Mouse (Mus musculus): ENCODE measurements around the gene Fam166a. TPM values are rescaled to one million over a fixed set of nuclear protein-coding genes. Genes with fewer than 3 reads are reported as not detected.
"Not testable (repeated sequence)": the region's sequence is repeated elsewhere in the genome, so short reads cannot be mapped to it uniquely, and the experiment has no call there.

Fam166a gene
- polyA plus RNA-seq, 1 experiment: 0.11 TPM

GRCm38 (mm10) chr2:25255284-25255779 is 36.8 kb downstream of the Fam166a start, which contains the start of gene Tmem203:
Tmem203 (plus strand) TSS chr2:25255439.
- TF ChIP-seq POLR2A (IDR thresholded peaks at IDR 0.05; ENCODE audit: borderline replicate concordance, insufficient read depth, low read length) (peak; percentile 66; the same call in 1 of the 2 replicates), CTCF (IDR thresholded peaks at IDR 0.05; ENCODE audit: borderline replicate concordance, insufficient read depth, low read depth, low read length) (no peak)
- DNase-seq: peak; percentile 87 to 91
- peak within 1 kb of the TSS; percentile 74 for H3K27ac ChIP-seq (ENCODE audit: insufficient read depth, low read length)
- H3K27me3 ChIP-seq (ENCODE audit: control insufficient read depth, insufficient read depth, low read length): no peaks in the 10 kb centered on the region
- WGBS: under 1% methylated on average over 39 of the region's 39 CpGs
- peak within 1 kb of the TSS; percentile 71 for H3K4me3 ChIP-seq (replicated peaks; ENCODE audit: insufficient read depth, low read depth, low read length)
- no peaks in the 10 kb centered on the region; the same call in none of the 2 replicates for H3K4me1 ChIP-seq (ENCODE audit: control insufficient read depth, insufficient read depth, low read length)

GRCm38 (mm10) chr2:25256443-25257109 is 38.0 kb downstream of the Fam166a start:
- H3K4me1 ChIP-seq (ENCODE audit: control insufficient read depth, insufficient read depth, low read length); H3K27ac ChIP-seq (ENCODE audit: insufficient read depth, low read length); H3K27me3 ChIP-seq (ENCODE audit: control insufficient read depth, insufficient read depth, low read length): not testable (repeated sequence)
- H3K4me3 ChIP-seq (replicated peaks; ENCODE audit: insufficient read depth, low read depth, low read length): peak overlapping the region; percentile 71
- DNase-seq: peak in 1 of 2 experiments; percentile 59
- peak; percentile 28; the same call in 1 of the 2 replicates for TF ChIP-seq CTCF (IDR thresholded peaks at IDR 0.05; ENCODE audit: borderline replicate concordance, insufficient read depth, low read depth, low read length)
- WGBS: 39% methylated on average over 12 of the region's 12 CpGs

- H3K4me3 ChIP-seq (replicated peaks; ENCODE audit: insufficient read depth, low read depth, low read length); H3K27me3 ChIP-seq (ENCODE audit: control insufficient read depth, insufficient read depth, low read length); H3K27ac ChIP-seq (ENCODE audit: insufficient read depth, low read length); H3K4me1 ChIP-seq (ENCODE audit: control insufficient read depth, insufficient read depth, low read length); DNase-seq: not testable (repeated sequence)
- 88% methylated on average over 5 of the region's 5 CpGs for WGBS
Measured at GRCm38 (mm10) chr2:25257250-25257649, 38.7 kb downstream of the Fam166a start.

- Histone ChIP-seq H3K27ac (ENCODE audit: insufficient read depth, low read length) (no peak overlapping the region), H3K4me1 (ENCODE audit: control insufficient read depth, insufficient read depth, low read length) (no peaks in the 10 kb centered on the region; the same call in none of the 2 replicates), H3K4me3 (replicated peaks; ENCODE audit: insufficient read depth, low read depth, low read length) (no peak overlapping the region), H3K27me3 (ENCODE audit: control insufficient read depth, insufficient read depth, low read length) (no peaks in the 10 kb centered on the region)
- no peak for DNase-seq
- WGBS: 65% methylated on average over 2 of the region's 2 CpGs
- TF ChIP-seq POLR2A (IDR thresholded peaks at IDR 0.05; ENCODE audit: borderline replicate concordance, insufficient read depth, low read length) (no peak), CTCF (IDR thresholded peaks at IDR 0.05; ENCODE audit: borderline replicate concordance, insufficient read depth, low read depth, low read length) (peak; percentile 45; the same call in 1 of the 2 replicates)
Measured at GRCm38 (mm10) chr2:25258887-25259286, 40.3 kb downstream of the Fam166a start.

- peak overlapping the region; percentile 59 for H3K27ac ChIP-seq (ENCODE audit: insufficient read depth, low read length)
- H3K4me1 ChIP-seq (ENCODE audit: control insufficient read depth, insufficient read depth, low read length): peaks cover 3% of the 10 kb centered on the region; the same call in 1 of the 2 replicates
- peak in 1 of 2 experiments; percentile 39 for DNase-seq
- 31% methylated on average over 12 of the region's 12 CpGs for WGBS
- H3K27me3 ChIP-seq (ENCODE audit: control insufficient read depth, insufficient read depth, low read length): no peaks in the 10 kb centered on the region
- peak overlapping the region; percentile 60 for H3K4me3 ChIP-seq (replicated peaks; ENCODE audit: insufficient read depth, low read depth, low read length)
- TF ChIP-seq POLR2A (IDR thresholded peaks at IDR 0.05; ENCODE audit: borderline replicate concordance, insufficient read depth, low read length) (no peak), CTCF (IDR thresholded peaks at IDR 0.05; ENCODE audit: borderline replicate concordance, insufficient read depth, low read depth, low read length) (no peak)
Measured at GRCm38 (mm10) chr2:25261870-25262269, 43.3 kb downstream of the Fam166a start.

- peak within 1 kb of the TSS; percentile 96 for H3K27ac ChIP-seq (ENCODE audit: insufficient read depth, low read length)
- under 1% methylated on average over 39 of the region's 39 CpGs for WGBS
- TF ChIP-seq POLR2A (IDR thresholded peaks at IDR 0.05; ENCODE audit: borderline replicate concordance, insufficient read depth, low read length) (peak; percentile 77), CTCF (IDR thresholded peaks at IDR 0.05; ENCODE audit: borderline replicate concordance, insufficient read depth, low read depth, low read length) (no peak)
- peak; percentile 96 to 99 for DNase-seq
- no peaks in the 10 kb centered on the region for H3K27me3 ChIP-seq (ENCODE audit: control insufficient read depth, insufficient read depth, low read length)
- H3K4me3 ChIP-seq (replicated peaks; ENCODE audit: insufficient read depth, low read depth, low read length): peak within 1 kb of the TSS; percentile 91
- H3K4me1 ChIP-seq (ENCODE audit: control insufficient read depth, insufficient read depth, low read length): peaks cover 8% of the 10 kb centered on the region; the same call in 1 of the 2 replicates
Measured at GRCm38 (mm10) chr2:25262291-25262767, 43.8 kb downstream of the Fam166a start, which contains the start of gene Tprn. Tprn (plus strand) TSS chr2:25262618.

GRCm38 (mm10) chr2:25262795-25263622 is 44.5 kb downstream of the Fam166a start:
- Histone ChIP-seq H3K4me1 (ENCODE audit: control insufficient read depth, insufficient read depth, low read length) (peaks cover 14% of the 10 kb centered on the region; the same call in 1 of the 2 replicates), H3K4me3 (replicated peaks; ENCODE audit: insufficient read depth, low read depth, low read length) (peak overlapping the region; percentile 91), H3K27ac (ENCODE audit: insufficient read depth, low read length) (peak overlapping the region; percentile 96), H3K27me3 (ENCODE audit: control insufficient read depth, insufficient read depth, low read length) (no peaks in the 10 kb centered on the region)
- WGBS: 1% methylated on average over 82 of the region's 82 CpGs
- TF ChIP-seq POLR2A (IDR thresholded peaks at IDR 0.05; ENCODE audit: borderline replicate concordance, insufficient read depth, low read length) (no peak), CTCF (IDR thresholded peaks at IDR 0.05; ENCODE audit: borderline replicate concordance, insufficient read depth, low read depth, low read length) (no peak)
- peak; percentile 86 to 88 for DNase-seq
